Mouse (Mus musculus): ENCODE results near the gene Rnf149.

The Rnf149 gene

GRCm38 (mm10) chr1:39575778-39576375 is 1.3 kb downstream of the Rnf149 start:
- 22% methylated on average over 8 of the region's 8 CpGs for WGBS

DNA sequence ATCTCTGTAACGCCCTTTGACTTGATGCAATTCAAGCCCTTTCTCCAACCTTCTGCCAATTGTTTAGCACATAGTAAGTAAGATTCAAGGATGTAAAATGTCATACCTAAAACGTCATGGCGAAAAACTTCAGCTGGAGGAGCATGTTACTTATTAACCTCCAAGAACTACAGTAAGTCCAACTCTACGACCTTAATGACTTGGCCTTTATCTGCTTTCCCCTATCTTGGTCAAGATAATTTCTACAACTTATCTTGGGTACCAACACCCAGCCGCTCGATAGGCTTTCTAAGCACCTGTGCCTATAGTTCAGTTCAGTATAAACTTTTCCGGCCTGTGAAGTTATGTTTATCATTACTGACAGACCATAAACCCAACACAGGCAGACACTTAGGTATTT is 3.3 kb downstream of the Rnf149 start:
- 95% methylated on average over 7 of the region's 7 CpGs for WGBS

GRCm38 (mm10) chr1:39571653-39572052 is 5.6 kb downstream of the Rnf149 start:
- 54% methylated on average over 6 of the region's 6 CpGs for WGBS

- WGBS, result 87% methylated on average over 3 of the region's 3 CpGs
Measured at GRCm38 (mm10) chr1:39564603-39565002, 12.6 kb downstream of the Rnf149 start.

DNA sequence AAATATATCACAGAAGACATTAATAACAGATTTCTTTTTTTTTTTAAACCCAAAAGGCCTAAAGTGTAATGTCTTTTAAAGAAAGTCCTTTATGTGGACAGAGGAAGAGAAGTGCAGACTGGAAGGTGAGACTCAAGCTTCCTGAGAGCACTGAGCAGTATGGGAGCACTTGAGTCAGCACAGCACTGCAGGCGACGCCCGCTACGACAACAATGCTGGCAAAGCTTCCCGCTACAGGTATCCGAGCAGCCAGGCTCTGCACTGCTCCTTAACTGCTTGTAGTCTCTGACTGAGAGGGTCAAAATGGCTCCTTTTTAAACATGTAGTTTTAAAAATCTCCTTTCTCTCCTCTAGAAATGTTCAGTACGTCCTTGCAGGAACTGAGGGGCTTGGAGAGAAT is 14.0 kb downstream of the Rnf149 start:
- WGBS, result 86% methylated on average over 7 of the region's 7 CpGs

DNA sequence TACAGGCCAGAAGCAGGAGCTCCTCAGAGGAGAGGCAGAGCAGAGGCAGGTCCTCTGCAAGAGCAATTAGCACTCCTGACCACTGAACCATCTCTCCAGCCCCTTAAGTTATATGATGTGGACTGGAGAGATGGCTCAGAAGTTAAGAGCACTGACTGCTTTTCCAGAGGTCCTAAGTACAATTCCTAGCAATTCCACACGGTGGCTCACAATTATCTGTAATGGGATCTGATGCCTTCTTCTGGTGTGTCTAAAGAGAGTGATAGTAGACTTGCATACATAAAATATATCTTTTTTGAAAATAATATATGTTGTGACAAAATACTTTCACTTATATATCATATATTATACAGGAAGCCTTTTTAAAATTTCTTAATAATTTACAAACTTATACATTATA is 15.3 kb downstream of the Rnf149 start:
- 19% methylated on average over 1 of the region's 1 CpGs for WGBS

- 72% methylated on average over 2 of the region's 2 CpGs for WGBS
Measured at GRCm38 (mm10) chr1:39559009-39559408, 18.2 kb downstream of the Rnf149 start.

- WGBS, result 46% methylated on average over 9 of the region's 9 CpGs
Measured at GRCm38 (mm10) chr1:39555556-39556415, 21.4 kb downstream of the Rnf149 start.

DNA sequence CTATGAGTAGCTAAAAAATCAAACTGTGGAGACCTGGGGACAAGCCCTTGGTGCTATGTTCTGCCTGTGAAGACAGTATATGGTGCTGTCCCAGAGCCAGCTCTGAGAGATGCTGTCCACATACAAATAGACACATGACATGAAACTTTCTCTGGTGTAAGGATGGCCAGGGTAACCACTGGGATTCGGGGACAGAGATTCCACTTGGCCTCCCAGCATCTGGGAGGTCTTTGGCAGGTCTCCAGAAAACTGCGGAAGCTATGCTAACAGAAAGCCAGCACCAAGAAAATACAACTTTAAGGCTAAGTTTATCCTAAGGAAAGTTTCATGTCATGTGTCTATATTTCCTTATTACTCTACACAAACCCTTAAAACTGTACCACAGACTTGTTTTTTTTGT is 27.4 kb downstream of the Rnf149 start:
- WGBS, result 65% methylated on average over 2 of the region's 2 CpGs

GRCm38 (mm10) chr1:39547238-39547637 is 30.0 kb downstream of the Rnf149 start:
- WGBS, result 52% methylated on average over 2 of the region's 2 CpGs

- WGBS, result 80% methylated on average over 6 of the region's 6 CpGs
Measured at GRCm38 (mm10) chr1:39546160-39546866, 30.9 kb downstream of the Rnf149 start.

DNA sequence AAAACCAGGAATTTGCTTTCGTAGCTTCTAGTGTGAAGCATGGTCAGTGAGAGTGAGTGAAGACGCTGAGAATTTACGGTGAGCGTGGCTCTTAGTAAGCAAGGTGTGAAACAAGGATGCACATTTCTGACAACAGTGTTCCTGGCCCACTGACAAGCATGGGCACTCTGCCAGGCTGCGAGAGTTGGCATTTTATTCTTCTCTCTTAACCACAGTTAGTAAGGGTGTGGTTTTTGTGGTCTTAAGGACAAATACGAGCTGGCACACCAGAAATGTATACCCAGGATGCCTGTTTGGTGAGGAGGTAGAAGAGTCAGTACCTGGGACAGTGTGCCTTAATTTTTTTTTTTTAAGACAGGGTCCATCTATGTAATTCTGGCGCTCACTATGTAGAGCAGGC is 31.6 kb downstream of the Rnf149 start:
- WGBS, result 53% methylated on average over 7 of the region's 7 CpGs

DNA sequence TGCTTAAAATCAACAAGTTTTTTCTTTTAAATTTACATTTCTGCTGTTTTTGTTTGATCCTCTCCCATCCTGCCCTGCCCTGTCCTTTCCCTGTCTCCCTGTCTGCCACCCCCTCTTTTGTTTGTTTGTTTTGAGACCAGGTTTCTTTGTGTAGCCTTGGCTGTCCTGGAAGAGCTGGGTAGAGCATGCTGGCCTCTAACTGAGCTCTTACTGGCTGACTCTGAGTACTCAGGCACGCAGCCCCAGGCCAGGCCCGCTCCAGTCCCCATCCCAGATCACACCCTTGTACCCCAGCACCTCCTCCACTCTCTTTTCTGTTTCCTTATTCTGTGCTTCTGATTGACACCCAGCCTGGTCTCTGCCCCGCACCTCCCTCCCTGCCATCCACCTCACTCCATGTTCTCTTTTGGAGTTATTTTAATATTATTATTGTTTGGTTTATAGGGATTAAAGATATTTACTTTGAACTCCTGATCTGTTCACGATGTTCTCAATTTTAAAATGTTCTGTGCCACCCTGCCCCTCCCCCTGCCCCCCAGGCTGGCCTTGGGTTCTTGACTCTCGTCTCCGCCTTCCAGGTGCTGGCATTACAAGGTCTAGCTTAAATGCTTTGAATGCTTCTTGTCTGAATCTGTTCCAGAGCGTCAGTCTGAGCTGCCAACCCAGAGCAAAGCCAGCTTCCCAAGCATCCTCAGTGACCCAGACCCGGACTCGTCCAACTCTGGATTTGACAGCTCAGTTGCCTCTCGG is 39.4 kb downstream of the Rnf149 start:
- WGBS, result 80% methylated on average over 10 of the region's 10 CpGs

DNA sequence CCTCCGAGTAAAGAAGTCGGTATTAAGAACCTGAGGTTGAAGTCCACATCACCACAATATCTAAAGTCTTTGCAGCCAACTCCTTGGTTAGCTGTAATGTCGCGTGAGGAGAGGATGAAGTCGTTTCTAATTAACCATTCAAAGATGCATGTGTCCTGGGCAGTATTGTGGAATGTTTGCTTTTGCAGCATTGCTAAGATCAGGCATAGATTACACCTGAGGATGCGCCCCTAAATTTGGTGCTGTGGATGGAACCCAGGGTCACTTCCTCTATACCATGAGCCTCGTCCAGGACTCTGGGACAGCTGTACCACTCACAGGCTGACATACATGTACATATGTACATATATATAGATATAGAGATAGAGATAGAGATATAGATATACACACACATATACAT is 40.5 kb downstream of the Rnf149 start:
- WGBS, result 22% methylated on average over 7 of the region's 7 CpGs

DNA sequence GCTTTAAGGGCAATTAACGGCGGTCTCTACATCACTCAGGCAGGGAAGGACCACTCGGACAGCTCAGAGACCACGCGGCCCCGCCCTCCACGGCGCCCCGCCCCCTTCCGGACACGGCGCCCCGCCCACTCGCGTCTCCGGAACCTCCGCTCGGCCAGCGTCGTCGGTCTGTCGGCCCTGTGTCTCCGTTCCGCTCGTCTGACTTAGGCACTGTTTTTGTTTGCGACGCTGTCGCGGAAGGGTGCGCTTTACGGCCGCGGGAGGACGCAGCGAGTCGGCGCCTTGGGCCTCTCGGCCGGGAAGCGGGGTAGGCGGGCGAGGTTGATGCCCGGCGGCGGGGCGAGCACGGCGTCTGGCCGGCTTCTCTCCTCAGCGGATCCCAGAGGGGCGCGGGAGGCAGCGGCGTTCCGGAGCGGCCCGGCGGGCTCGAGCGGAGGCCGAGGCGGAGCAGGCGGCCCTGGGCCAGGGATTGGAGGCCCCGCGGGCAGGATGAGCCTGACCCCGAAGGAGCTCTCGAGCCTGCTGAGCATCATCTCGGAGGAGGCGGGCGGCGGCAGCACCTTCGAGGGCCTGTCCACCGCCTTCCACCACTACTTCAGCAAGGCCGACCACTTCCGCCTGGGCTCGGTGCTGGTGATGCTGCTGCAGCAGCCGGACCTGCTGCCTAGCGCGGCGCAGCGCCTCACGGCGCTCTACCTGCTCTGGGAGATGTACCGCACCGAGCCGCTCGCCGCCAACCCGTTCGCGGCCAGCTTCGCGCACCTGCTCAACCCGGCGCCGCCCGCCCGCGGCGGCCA is 41.5 kb downstream of the Rnf149 start:
- WGBS, result under 1% methylated on average over 100 of the region's 100 CpGs

DNA sequence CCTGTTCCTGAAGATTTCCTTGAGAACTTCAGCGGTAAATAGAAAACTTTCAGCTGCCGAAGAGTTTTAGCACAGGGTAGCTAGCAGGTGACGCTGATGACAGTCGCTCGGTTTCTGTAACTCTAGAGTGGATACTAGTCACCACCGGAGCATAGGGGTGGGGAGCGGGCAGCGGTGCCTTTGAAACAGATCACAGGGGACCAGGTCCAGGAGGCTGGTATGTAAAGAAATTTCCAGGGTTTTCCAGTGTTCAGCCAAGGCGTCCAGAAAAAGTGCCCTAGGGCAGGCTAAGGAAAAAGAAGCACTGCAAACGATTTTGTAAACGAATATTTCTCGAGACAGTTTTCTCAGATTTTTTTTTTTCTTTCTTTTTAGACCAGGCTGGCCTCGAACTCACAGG is 42.4 kb downstream of the Rnf149 start, which contains the start of gene Cnot11:
Gene Cnot11 (plus strand): TSS at position 162 of the 400 bp plus-strand sequence.
- WGBS, result 38% methylated on average over 13 of the region's 13 CpGs

GRCm38 (mm10) chr1:39533917-39534316 is 43.3 kb downstream of the Rnf149 start:
- 39% methylated on average over 3 of the region's 3 CpGs for WGBS

DNA sequence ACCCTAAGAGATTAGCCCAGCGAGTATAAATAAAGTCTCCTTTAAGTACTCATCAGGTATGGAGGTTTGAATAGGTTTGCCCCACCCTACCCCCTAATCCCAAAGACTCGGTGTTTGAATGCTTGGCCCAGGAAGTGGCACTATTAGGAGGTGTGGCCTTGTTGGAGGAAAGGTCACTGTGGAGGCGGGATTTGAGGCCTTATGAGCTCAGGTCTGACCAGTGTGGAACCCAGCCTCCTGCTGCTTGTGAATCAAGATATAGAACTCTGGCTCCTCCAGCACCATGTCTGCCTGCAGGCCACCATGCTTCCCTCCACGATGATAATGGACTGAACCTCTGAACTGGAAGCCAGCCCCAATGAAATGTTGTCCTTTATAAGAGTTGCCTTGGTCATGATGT is 46.2 kb downstream of the Rnf149 start:
- WGBS, result 71% methylated on average over 4 of the region's 4 CpGs

- 23% methylated on average over 13 of the region's 13 CpGs for WGBS
Measured at GRCm38 (mm10) chr1:39530258-39530943, 46.8 kb downstream of the Rnf149 start.

DNA sequence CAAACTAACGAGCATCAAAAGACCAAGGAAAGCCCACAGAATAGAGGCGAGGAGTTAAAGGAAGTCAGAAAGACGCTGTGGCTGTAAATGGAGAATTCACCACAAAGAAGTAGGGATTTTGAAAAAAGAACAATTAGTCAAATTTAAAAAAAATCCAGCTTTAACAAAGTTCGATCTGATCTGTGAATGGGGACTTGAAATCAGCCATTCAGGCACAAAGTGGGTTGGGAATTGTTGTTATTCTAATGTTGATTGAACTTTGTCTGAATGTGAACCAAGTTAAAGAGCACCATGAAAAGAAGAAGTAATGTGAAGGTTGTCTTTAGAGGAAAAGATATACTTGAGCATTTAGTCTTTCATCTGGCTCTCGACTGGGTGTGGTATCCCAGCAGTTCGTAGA is 48.9 kb downstream of the Rnf149 start:
- 57% methylated on average over 6 of the region's 6 CpGs for WGBS
